Mouse (Mus musculus): Measurements from ENCODE around the gene Fbln2.
A peak's percentile ranks its signal among the peaks of the same experiment; 100 is the strongest.

Gene Fbln2

DNA sequence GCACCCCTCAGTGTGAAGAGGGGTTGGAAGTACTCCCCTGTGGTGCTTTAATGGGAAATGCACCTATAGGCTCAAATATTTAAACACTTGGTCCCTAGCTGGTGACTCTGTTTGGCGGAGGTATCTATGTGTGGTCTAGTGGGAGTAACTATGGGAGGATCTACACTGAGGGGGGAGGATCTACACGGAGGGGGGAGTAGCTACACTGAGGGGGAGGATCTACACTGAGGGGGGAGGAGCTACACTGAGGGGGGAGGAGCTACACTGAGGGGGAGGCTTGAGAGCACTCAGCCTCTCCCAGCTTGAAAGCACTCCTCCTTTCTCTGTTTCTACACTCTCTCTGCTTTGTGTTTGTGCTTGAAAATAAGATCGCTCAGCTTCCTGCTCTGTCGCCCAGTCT lies 67.2 kb downstream of the Fbln2 start:
- DNase-seq (ENCODE audit: low spot score), result no peak

- DNase-seq (ENCODE audit: low spot score), result peak; percentile 54
Measured at GRCm38 (mm10) chr6:91281206-91281605, 69.0 kb downstream of the Fbln2 start.

DNA sequence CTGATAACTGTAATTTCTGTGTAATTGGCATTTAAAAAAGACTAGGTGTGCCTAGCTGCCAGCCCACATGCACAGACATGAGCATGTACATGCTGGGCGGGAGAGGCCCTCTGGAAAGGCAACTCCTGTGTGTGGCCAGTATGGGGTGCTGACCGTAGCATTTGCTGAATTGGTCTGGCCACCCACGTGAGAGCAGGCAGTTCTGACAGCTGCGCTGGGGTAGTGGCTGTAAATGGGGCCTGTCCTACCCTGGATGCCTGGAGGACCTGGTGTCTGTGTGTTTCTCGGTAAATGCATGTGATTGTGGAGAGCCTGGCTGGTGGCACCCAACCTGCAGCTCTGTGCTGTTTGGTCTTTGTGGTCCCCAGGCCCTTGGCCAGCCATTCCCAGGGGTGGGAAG lies 69.5 kb downstream of the Fbln2 start:
- DNase-seq (ENCODE audit: low spot score), result no peak

DNA sequence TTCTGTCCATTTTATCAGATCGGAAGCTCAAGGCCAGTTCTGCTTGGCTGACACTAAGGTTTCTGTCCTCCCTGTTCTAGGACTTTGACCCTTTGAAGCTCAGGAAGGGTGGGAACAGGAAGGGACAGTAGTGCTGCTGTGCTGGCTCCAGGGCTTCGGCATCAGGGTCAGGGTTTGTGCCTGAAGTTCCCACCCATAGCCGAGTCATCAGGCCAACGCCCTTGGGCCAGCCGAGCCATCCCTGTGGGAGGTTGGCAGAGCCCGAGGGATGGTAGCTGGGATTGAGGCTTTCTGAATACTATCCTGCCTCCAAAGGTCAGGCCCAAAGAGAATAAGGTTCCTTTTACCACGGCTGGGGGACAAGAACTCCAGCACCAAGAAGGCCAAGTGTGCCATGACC lies 70.8 kb downstream of the Fbln2 start:
- no peak for DNase-seq (ENCODE audit: low spot score)

DNA sequence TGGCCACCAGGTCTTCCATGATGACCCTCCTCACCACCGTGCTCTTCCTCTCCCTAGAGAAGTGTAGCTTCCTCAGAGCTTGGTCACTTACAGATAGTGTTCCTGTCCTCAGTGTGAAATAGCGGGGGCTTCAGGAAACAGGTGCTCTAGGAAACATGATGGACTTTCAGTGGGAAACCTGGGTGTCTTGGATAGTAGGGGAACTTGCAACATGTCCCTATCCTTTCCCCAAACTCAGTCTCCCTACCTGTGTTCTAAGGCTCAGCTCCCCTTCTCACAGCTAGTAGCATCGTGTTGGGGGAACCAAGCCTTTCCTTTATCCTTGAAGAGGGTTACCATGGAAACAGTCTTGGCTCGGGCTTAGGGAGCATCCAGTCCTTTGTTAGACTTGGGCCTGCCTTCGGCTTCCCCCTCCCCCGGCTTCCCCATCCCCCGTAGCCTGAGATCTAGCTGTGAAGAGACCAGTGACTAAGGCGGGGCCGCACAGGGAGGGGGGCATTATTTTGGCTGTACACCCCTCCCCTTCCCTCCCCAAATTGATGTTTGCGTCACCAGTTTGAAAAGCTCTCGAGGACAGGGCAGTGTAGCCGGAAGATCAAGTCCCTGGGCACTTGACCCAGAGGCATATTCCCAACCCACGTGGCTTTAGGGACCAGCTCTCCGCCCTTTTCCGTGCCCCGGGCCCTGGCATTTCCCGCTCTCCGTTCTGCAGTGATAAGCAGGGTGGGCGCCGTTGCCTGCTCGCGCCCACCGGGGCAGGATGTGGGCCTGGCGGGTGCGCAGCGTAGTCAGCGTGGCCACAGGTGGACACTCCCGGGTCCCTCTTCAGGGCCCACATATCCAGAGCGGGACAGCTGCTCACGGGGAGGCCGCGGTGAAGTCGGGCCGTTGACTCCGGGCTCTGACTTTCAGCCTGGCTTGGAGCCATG lies 72.5 kb downstream of the Fbln2 start:
- no peak for DNase-seq (ENCODE audit: low spot score)

DNA sequence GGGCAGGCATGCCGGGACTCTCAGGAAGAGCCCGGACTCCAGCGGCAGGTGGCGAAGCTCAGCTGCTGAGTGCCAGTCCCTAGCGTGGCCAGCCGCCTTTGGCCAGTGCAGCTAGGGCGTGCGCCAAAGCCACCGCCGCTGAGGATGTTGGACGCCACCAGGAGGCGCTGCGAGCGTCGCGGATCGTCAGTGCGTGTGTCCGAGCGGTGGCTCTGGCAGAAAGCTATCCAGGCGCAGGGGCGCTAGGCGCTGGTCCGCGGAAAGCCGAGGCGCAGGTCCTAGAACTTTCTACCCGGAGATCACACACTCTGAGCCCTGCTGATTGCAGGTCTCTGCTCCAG lies 73.2 kb downstream of the Fbln2 start:
- peak; percentile 22 for DNase-seq (ENCODE audit: low spot score)

GRCm38 (mm10) chr6:91285814-91286545 lies 73.7 kb downstream of the Fbln2 start:
- DNase-seq (ENCODE audit: low spot score), result no peak

GRCm38 (mm10) chr6:91286624-91287023 lies 74.4 kb downstream of the Fbln2 start:
- DNase-seq (ENCODE audit: low spot score), result peak; percentile 58

DNA sequence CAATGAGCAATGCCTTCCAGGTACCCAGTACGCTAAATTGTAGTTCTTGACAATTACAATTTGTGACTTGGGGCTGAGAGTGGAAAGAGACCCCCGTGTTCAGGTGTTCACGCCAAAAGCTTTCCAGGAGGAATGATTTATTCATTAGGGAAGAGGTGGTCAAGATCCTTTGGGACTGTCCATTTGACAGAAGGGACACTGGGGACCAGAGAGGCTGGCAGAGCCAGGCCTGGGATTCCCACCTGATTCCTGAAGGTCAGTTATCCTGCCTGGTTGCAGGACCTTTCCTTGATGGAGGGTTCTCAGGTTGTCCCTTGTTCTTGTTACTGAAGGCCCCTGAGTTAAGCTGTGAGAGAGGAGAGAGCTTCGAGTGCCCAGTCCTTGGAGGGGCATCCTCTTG lies 74.9 kb downstream of the Fbln2 start:
- DNase-seq (ENCODE audit: low spot score), result no peak

DNA sequence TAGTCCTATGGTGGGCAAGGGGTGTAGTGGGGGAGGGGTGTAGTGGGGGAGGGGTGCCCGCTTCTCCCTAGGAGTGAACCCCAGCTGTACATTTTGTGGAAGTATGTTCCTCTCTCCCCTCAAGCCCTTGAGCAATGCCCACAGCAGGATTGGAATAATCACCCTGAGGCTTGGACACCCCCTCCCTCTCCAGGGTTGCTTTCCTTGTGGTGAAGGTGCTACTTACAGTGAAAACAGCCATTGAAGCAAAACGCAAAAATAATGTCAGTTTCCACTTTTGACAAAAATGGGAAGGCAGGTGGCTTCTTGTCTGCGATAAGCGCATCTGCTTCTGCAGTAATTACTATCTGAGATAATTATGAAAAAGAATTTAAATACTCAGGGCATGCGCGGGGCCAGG lies 75.4 kb downstream of the Fbln2 start:
- no peak for DNase-seq (ENCODE audit: low spot score)

GRCm38 (mm10) chr6:91288251-91288785 lies 76.1 kb downstream of the Fbln2 start:
- no peak for DNase-seq (ENCODE audit: low spot score)

DNA sequence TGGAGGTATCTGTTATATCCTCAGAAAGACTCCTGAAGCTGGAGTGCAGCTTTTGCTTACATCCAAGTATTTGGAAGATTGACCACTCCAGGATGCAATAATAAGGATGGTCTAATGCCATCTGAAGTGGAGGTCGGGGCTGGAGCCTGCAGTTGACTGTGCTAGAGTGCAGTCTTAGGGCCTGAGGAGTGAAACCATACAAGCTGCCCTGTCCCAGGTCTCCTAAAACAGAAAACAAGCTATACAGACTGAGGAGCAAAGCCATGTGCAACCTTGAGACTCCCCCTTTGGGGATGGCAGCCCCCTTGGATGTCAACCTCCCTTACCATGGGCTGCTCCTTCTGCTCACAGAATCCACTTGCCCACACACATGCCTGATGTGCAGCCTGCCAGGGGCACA lies 76.7 kb downstream of the Fbln2 start:
- no peak for DNase-seq (ENCODE audit: low spot score)

GRCm38 (mm10) chr6:91290937-91291336 lies 78.7 kb downstream of the Fbln2 start:
- no peak for DNase-seq (ENCODE audit: low spot score)

GRCm38 (mm10) chr6:91295431-91295830 lies 83.2 kb downstream of the Fbln2 start:
- no peak for DNase-seq (ENCODE audit: low spot score)

GRCm38 (mm10) chr6:91298828-91299227 lies 86.6 kb downstream of the Fbln2 start:
- no peak for DNase-seq (ENCODE audit: low spot score)

- no peak for DNase-seq (ENCODE audit: low spot score)
Measured at GRCm38 (mm10) chr6:91300079-91300478, 87.8 kb downstream of the Fbln2 start.

DNA sequence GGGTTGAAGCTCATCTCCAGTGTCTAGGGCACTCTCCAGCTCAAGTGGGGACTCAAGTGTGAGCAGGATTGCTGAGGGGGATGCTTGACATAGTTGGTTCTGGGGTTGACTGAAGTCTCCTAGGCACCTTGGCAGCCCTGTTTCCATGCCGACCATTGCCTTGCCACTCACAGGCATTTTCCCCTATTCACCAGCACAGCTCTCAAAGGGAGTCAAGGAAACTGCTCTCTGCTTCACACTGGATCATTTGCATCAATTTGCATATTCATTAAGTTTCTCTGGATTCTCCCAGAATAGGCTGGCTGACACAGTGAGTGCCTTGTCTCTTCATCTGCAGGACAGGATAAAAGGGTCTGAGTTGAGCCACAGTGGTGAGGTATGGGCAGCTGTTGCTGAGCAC lies 89.6 kb downstream of the Fbln2 start:
- DNase-seq (ENCODE audit: low spot score), result no peak

- DNase-seq (ENCODE audit: low spot score), result no peak
Measured at GRCm38 (mm10) chr6:91302337-91302736, 90.1 kb downstream of the Fbln2 start.

DNA sequence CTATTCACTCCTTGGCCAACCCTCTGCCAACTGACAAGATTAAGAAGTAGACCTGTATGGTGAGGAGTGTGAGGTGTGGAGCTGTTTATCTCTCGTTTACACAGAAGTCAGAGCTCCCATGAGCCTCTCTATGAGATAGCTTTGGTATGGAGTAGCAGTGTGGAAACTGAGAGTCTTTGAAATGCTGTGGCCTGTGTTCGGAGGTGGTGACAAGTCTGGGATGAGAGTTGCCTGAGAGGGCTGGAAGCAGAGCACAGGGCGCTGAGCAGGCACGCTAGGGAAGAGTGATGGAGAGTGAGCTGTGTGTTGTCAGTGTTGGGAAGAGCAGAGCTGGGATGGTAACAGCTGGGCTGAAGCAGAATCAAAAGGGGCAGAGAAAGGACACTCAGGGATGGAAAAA lies 91.9 kb downstream of the Fbln2 start:
- no peak for DNase-seq (ENCODE audit: low spot score)

GRCm38 (mm10) chr6:91307972-91308371 lies 95.7 kb downstream of the Fbln2 start:
- no peak for DNase-seq (ENCODE audit: low spot score)

DNA sequence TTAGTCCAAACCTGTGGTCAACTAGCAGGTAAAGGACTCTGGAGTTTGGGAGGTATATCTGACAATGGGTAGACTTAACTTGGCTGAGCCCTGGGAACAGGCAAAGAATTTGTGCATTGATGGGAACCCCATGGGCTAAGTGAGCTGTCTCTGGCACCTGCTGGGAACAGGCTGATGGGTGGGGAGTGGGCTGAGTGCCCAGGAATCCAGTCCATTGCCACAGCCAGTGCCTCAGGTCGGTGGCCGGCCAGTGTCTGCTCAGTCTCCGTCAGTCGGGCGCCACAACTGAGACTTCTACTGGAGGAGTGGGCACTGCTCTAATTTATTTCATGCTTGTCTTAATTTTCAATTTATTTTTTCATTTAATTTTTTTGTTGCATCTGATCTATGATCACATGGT lies 98.9 kb downstream of the Fbln2 start:
- DNase-seq (ENCODE audit: low spot score), result no peak

DNA sequence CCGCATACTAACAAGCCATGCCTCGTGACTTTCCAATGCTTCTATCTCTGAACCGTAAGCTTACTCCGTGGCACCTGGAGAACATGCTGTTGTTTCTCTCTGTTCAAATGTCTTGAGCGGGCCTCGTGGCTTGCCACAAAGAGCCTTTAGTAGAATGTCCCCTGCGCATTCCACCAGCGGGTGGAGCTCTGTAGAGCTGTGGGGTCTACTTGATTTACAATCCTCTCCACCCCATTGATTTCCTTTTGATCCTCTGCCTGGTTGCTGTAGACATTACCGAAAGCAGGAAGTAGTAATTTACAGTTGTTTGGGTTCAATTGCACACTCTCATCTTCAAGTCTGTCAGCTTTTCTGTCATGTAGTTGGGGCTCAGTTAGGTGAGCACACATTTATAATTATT lies 100.2 kb downstream of the Fbln2 start:
- no peak for DNase-seq (ENCODE audit: low spot score)
